Comparison of ENCODE assay signal across 9 mouse cellular contexts in the genomic region with DNA sequence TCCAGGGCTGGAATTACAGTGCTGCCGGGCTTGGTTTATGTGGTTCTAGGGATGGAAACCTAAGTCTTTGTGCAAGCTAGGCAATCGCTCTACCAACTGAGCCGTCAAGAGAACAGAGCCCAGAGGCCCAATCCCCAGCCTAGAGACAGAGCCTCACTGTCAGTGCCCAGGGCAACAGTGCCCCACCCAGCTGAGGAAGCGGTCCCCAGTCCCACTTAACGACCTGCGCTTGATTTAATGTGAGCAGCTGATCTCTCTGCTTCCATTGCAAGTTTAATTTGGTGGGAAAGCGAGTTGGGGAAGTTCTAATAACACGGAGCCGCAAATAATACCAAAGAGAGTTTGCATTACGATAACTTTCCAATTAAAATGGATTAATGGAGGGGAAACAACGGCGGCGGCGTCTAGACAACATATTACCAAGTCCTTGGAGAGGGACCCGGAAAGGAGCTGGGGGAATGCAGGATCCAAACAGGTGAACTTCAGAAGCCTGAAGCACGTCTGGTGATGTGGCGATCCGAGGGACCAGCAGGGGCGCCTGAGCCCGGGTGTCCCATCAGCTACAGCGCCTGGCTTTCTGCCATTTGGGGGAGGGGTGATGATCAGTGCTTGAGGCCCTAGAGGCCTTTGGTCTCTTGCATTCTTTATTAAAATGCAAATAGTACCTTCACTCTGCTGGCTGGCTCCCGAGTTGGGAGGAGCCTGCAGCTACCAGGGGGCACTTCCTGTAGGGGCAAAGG. TPM values are rescaled to one million over a fixed set of nuclear protein-coding genes. Genes with fewer than 3 reads are reported as not detected.
A peak's percentile ranks its signal among the peaks of the same experiment; 100 is the strongest.
DNase-seq lines count a peak whose midpoint lies in the region; ATAC-seq and TF ChIP-seq lines count a peak whose summit lies in the region.
"Had no signal": no experiment of that assay in that cellular context is flagged by ENCODE, and none has a peak within 500 bp of the region (broad histone marks: within the 10 kb centered on the region; RNA-seq: fewer than 3 reads in every experiment).

No protein-coding gene starts in this region.

- H3K9me3 ChIP-seq in stomach, postnatal 0 days (ENCODE audit: control insufficient read depth, low read length): no peaks in the 10 kb centered on the region
- H3K9me3 ChIP-seq: stomach, embryonic 15.5 days had no signal

- ATAC-seq in stomach, postnatal 0 days (ENCODE audit: low FRiP score, low TSS enrichment): no peak

- no peak overlapping the region for H3K4me2 ChIP-seq in stomach, postnatal 0 days (replicated peaks; ENCODE audit: low read depth)
- H3K4me2 ChIP-seq: stomach, embryonic 15.5 days had no signal

- TF ChIP-seq CTCF in stomach, postnatal 0 days (IDR thresholded peaks at IDR 0.05; ENCODE audit: low read depth): peak; percentile 30; the same call in 1 of the 2 replicates
- TF ChIP-seq CTCF in thymus, adult 2 months (IDR thresholded peaks at IDR 0.05; ENCODE audit: borderline replicate concordance, control insufficient read depth, extremely low read depth, insufficient read depth, low read length, poor library complexity): no peak

- H3K4me1 ChIP-seq in stomach, postnatal 0 days (replicated peaks; ENCODE audit: control insufficient read depth, insufficient read depth): no peaks in the 10 kb centered on the region
- peaks cover 20% of the 10 kb centered on the region for H3K4me1 ChIP-seq in thymus, adult 2 months (replicated peaks; ENCODE audit: control insufficient read depth, insufficient read depth, low read length)

- H3K4me3 ChIP-seq in stomach, postnatal 0 days (ENCODE audit: low read depth, low read length): no peak overlapping the region
- H3K4me3 ChIP-seq in thymus, adult 2 months (ENCODE audit: control insufficient read depth, insufficient read depth, low read length): no peak overlapping the region
- H3K4me3 ChIP-seq: stomach, embryonic 15.5 days had no signal

- no peak for TF ChIP-seq POLR2A in thymus, adult 2 months (IDR thresholded peaks at IDR 0.05; ENCODE audit: control insufficient read depth, extremely low read depth, insufficient read depth, low read length, poor library complexity)

- H3K9ac ChIP-seq in stomach, postnatal 0 days (ENCODE audit: low read length): no peak overlapping the region
- H3K9ac ChIP-seq: stomach, embryonic 15.5 days had no signal

- H3K27me3 ChIP-seq in stomach, postnatal 0 days (ENCODE audit: control insufficient read depth, insufficient read depth, low read length): no peaks in the 10 kb centered on the region; the same call in 1 of the 2 replicates
- no peaks in the 10 kb centered on the region; the same call in 1 of the 2 replicates for H3K27me3 ChIP-seq in thymus, adult 2 months (ENCODE audit: control insufficient read depth, insufficient read depth, low read length)
- H3K27me3 ChIP-seq: stomach, embryonic 15.5 days had no signal

- WGBS in stomach, postnatal 0 days: 39% methylated on average over 22 of the region's 22 CpGs
- 86% methylated on average over 22 of the region's 22 CpGs for WGBS in thymus, adult 2 months

- H3K27ac ChIP-seq in stomach, postnatal 0 days (replicated peaks): no peak overlapping the region
- no peak overlapping the region for H3K27ac ChIP-seq in thymus, adult 2 months (ENCODE audit: control insufficient read depth, insufficient read depth, low read length)
- H3K27ac ChIP-seq: stomach, embryonic 15.5 days had no signal

- TF ChIP-seq EP300 in stomach, postnatal 0 days (optimal IDR thresholded peaks at IDR 0.05): no peak

- no peaks in the 10 kb centered on the region for H3K36me3 ChIP-seq in stomach, postnatal 0 days (ENCODE audit: control insufficient read depth, insufficient read depth, low read length)
- no peaks in the 10 kb centered on the region for H3K36me3 ChIP-seq in thymus, adult 2 months (ENCODE audit: control insufficient read depth, insufficient read depth, low read length)
- H3K36me3 ChIP-seq: stomach, embryonic 15.5 days had no signal

- peak; percentile 22 for DNase-seq in gastrocnemius, postnatal 14 days
- DNase-seq in gastrocnemius, postnatal 25 days: no peak
- DNase-seq in testis, postnatal 10 days (ENCODE audit: low spot score): peak; percentile 61
- DNase-seq in testis, postnatal 14 days (ENCODE audit: low spot score): no peak
- peak; percentile 71 for DNase-seq in kidney, postnatal 14 days
- peak; percentile 44 for DNase-seq in stomach, postnatal 0 days (ENCODE audit: low spot score)
- DNase-seq in thymus, adult 2 months: no peak
- DNase-seq in urinary bladder, postnatal 10 days (ENCODE audit: low spot score): no peak

- intact Hi-C loops in gastrocnemius, postnatal 14 days (cut with DNase I; ENCODE audit: low total_unique reads): no loop called here

RNA-seq across cellular contexts. Expression of a gene that starts 36.8 kb away (rescaled TPM):
- 1,000 to 10,000 TPM; 1,466 to 1,621 TPM for total RNA-seq in gastrocnemius, postnatal 14 days (2021)
- total RNA-seq in gastrocnemius, postnatal 25 days (2021): 1,000 to 10,000 TPM; 1,165 to 1,257 TPM
- 1,416 and 1,491 TPM in 2 replicates for polyA plus RNA-seq in stomach, postnatal 0 days (2015; fragmentation: Nextera tagmentation; extraction: Ambion mirVana)
- polyA plus RNA-seq in thymus, adult 2 months (2012; rRNA removed): 8,905 and 10,824 TPM in 2 replicates

Comparison
In these comparisons a context has a peak if more than half of its experiments do, and no peak if none do; other contexts are left out.
1. DNase-seq: peak in gastrocnemius, postnatal 14 days (single experiment), testis, postnatal 10 days (single experiment), kidney, postnatal 14 days (single experiment) and stomach, postnatal 0 days (single experiment); none in gastrocnemius, postnatal 25 days (single experiment), testis, postnatal 14 days (single experiment), thymus, adult 2 months (single experiment) and urinary bladder, postnatal 10 days (single experiment).